Mouse (Mus musculus) heart, embryonic 11.5 days (tissue): Measurements from ENCODE around the gene Zic4. TPM values are rescaled to one million over a fixed set of nuclear protein-coding genes. Genes with fewer than 3 reads are reported as not detected.
A peak's percentile ranks its signal among the peaks of the same experiment; 100 is the strongest.

Experiments used
- ATAC-seq: fragments of 200-750 bp; cut with Nextera tagmentation; replicated peaks from 2 replicates; pipeline ENCODE4 v1.8.0; 2017; ENCODE audit warnings: moderate library complexity; ENCODE audit not compliant: insufficient number of reproducible peaks, low FRiP score, low TSS enrichment
- H3K27ac ChIP-seq: fragments of 300-500 bp; sonication (generic); 2 replicates; pipeline ENCODE4 v1.5.1; 2014; ENCODE audit warnings: mild to moderate bottlenecking, low read depth, low read length
- H3K27me3 ChIP-seq: fragments of 300-500 bp; sonication (generic); 2 replicates; pipeline ENCODE4 v1.6.1; 2014; ENCODE audit warnings: mild to moderate bottlenecking, low read length, mixed read lengths; ENCODE audit not compliant: control insufficient read depth, insufficient read depth
- H3K36me3 ChIP-seq: fragments of 300-500 bp; sonication (generic); 2 replicates; pipeline ENCODE4 v1.6.1; 2014; ENCODE audit warnings: mild to moderate bottlenecking, low read length, moderate library complexity, mixed read lengths; ENCODE audit not compliant: control insufficient read depth, insufficient read depth
- H3K4me1 ChIP-seq: fragments of 300-500 bp; sonication (generic); 2 replicates; pipeline ENCODE4 v1.6.1; 2014; ENCODE audit warnings: low read length; ENCODE audit not compliant: control insufficient read depth, insufficient read depth
- H3K4me2 ChIP-seq: fragments of 300-500 bp; sonication (generic); 2 replicates; pipeline ENCODE4 v1.6.1; 2014; ENCODE audit warnings: mild to moderate bottlenecking, moderate library complexity
- H3K4me3 ChIP-seq: fragments of 300-500 bp; sonication (generic); 2 replicates; pipeline ENCODE4 v1.5.1; 2014; ENCODE audit warnings: low read depth, low read length
- H3K9ac ChIP-seq: fragments of 300-500 bp; sonication (generic); 2 replicates; pipeline ENCODE4 v1.6.1; 2014; ENCODE audit warnings: mild to moderate bottlenecking, low read depth, low read length, moderate library complexity
- H3K9me3 ChIP-seq: fragments of 300-500 bp; sonication (generic); replicated peaks from 2 replicates; pipeline ENCODE4 v1.6.1; 2016; ENCODE audit warnings: low read length; ENCODE audit not compliant: control insufficient read depth
- WGBS: fragments of 180-500 bp; shearing (Covaris S2); extraction: QIAGEN DNeasy Blood & Tissue Kit; methylation state at CpG from one replicate; pipeline ENCODE4 v1.1.7; 2014; ENCODE audit not compliant: insufficient replicate concordance; 5-methylcytosine and 5-hydroxymethylcytosine counted together
- polyA plus RNA-seq: library from polyadenylated mRNA; unstranded; fragments of >200 nt; fragmentation: Nextera tagmentation; extraction: Ambion mirVana; gene quantifications from 2 replicates; pipeline ENCODE4 v1.2.1, GENCODE M21; 2014

The Zic4 gene
- polyA plus RNA-seq, 1 experiment from 2014 or later: not detected

DNA sequence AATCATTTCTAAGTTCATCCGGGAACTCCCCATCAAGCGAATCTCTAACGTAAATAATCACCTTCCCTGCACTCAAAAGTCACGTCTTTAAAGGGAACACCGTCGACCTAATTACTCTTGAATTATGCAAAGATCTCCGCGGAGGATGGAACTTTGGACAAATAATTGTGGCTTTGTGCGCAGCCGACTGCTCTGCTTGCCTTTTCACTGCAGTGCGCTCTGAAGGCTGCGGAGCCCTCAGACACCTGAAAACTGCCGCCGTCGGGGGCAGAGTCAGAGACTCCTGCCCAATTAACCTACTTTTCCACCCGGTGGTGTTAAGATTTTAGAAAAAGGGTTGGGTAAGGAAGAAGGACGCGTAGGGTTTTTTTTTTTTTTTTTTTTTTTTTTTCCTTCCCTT lies 58.2 kb downstream of the Zic4 start:
- under 1% methylated on average over 18 of the region's 18 CpGs for WGBS
- Histone ChIP-seq H3K4me3 (no peak overlapping the region; the same call in 1 of the 2 replicates), H3K9ac (no peak overlapping the region), H3K4me1 (no peaks in the 10 kb centered on the region), H3K27ac (no peak overlapping the region), H3K9me3 (no peaks in the 10 kb centered on the region), H3K36me3 (no peaks in the 10 kb centered on the region), H3K27me3 (peaks cover 41% of the 10 kb centered on the region), H3K4me2 (peak overlapping the region; percentile 11; the same call in 1 of the 2 replicates)
- ATAC-seq: no peak

Other genes starting within 250 kb of the Zic4 start
- gene Zic1, start 3.4 kb downstream of the Zic4 start, polyA plus RNA-seq: 0.07 TPM in 1 of 2 replicates, not detected in the other